Mouse (Mus musculus): ENCODE data around the gene I0C0044D17Rik. TPM values are rescaled to one million over a fixed set of nuclear protein-coding genes. Genes with fewer than 3 reads are reported as not detected.
"Not testable (repeated sequence)": the region's sequence is repeated elsewhere in the genome, so short reads cannot be mapped to it uniquely, and the experiment has no call there.

I0C0044D17Rik gene
- polyA plus RNA-seq, 1 experiment from 2014 or later, result not detected

DNA sequence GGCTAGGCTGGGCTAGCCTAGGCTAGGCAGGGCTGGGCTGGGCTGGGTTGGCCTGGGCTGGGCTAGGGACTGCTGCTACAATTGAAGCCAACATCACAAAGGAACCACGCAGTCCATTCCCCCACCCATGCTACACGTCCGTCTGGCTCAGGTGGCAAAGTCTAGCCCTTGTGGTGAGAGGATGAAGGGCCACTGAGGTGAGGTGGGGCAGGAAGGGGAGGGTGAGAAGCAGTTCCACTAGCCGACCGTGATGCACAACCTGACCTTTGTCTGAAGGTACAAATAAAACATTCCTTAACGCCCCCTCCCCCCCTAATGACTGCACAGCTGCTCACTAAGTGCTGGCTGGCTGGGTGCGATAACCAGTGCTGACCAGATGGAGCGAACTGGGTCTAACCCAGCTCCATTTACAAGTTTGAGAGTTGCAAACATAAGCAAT is 22.1 kb upstream of the I0C0044D17Rik start:
- Histone ChIP-seq H3K9me3 (replicated peaks) (no peaks in the 10 kb centered on the region), H3K4me3 (replicated peaks) (no peak overlapping the region), H3K27me3 (replicated peaks) (no peaks in the 10 kb centered on the region), H3K27ac (replicated peaks) (no peak overlapping the region), H3K4me2 (no peak overlapping the region), H3K4me1 (peaks cover under 1% of the 10 kb centered on the region; the same call in 1 of the 2 replicates), H3K9ac (replicated peaks) (no peak overlapping the region), H3K36me3 (no peaks in the 10 kb centered on the region)
- WGBS, result 66% methylated on average over 8 of the region's 8 CpGs
- ATAC-seq (ENCODE audit: low FRiP score), result no peak

DNA sequence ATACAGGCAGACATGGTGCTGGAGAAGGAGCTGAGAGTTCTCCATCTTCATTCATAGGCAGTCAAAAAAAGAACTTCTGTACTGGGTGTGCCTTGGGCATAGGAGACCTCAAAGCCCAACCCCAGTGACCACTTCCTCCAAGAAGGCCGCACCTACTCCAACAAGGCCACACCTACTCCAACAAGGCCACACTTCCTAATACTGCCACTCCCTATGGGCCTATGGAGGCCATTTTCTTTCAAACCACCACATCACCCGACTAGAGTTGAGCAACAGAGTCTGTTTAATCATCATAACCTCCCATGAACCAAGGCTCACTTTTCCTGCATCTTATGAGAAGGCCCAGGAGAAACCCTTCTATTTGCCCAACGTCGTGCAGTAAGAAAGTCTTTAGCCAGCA is 21.6 kb upstream of the I0C0044D17Rik start:
- WGBS, result 87% methylated on average over 4 of the region's 4 CpGs
- Histone ChIP-seq H3K36me3 (no peaks in the 10 kb centered on the region), H3K4me3 (replicated peaks) (no peak overlapping the region), H3K4me1 (peaks cover 5% of the 10 kb centered on the region; the same call in 1 of the 2 replicates), H3K4me2 (no peak overlapping the region), H3K27me3 (replicated peaks) (no peaks in the 10 kb centered on the region), H3K9me3 (replicated peaks) (no peaks in the 10 kb centered on the region), H3K27ac (replicated peaks) (no peak overlapping the region), H3K9ac (replicated peaks) (no peak overlapping the region)
- no peak for ATAC-seq (ENCODE audit: low FRiP score)

DNA sequence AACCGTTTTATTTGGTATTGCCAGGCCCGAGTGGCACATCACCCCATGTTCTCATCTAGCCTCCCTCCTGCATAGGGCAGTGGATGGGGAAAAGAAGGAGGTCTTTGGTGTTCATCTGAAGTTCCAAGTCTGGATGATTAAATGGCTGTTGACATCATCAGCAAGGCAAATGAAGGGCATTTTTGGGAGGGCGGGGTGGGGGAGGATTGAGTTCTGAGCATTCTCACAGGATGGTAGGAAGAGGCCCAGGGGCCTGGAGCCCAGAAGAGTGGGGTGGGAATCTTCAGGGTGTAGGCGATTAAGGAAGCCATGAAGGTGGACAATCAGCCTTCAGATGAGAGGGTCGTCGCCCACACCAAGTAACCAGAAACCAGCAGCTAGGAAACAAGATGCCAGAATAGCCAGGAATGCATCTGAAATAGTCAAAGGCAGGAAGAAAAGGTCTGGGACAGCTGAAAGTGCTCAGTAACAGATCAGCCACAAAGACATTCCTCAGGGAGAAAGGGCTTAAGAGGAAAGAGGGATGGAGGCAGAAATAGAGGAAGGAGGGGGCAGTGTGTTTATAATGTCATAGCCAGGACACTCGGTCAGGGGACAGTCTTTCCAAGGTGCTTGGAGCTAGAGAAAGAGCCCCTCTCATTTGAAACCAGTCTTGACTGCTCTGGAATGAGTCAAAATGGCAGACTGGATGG is 20.4 kb upstream of the I0C0044D17Rik start:
- H3K9me3 ChIP-seq (replicated peaks), result no peaks in the 10 kb centered on the region

DNA sequence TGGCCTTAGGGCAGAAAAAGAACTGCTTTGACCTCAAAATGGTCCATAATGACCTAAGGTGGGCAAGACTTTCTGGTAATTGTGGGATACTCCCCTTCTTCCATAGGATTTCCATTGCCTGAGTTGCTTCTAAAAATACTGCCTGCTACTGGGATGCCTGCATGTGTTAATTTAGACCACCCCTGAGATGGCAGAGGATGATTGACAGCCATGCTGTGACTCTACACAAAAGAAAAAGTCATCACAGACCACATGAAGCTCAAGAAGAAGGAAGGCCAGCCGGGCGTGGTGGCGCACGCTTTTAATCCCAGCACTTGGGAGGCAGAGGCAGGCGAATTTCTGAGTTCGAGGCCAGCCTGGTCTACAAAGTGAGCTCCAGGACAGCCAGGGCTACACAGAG is 17.6 kb upstream of the I0C0044D17Rik start:
- not testable (repeated sequence) for ATAC-seq (ENCODE audit: low FRiP score); H3K4me3 ChIP-seq (replicated peaks); H3K9ac ChIP-seq (replicated peaks); H3K27me3 ChIP-seq (replicated peaks); H3K27ac ChIP-seq (replicated peaks); H3K4me2 ChIP-seq; H3K9me3 ChIP-seq (replicated peaks); H3K36me3 ChIP-seq; H3K4me1 ChIP-seq
- WGBS, result 85% methylated on average over 6 of the region's 6 CpGs

More for the DNA sequence above, 20.4 kb upstream of the I0C0044D17Rik start:
- no peak for ATAC-seq (ENCODE audit: low FRiP score)
- Histone ChIP-seq H3K4me2 (no peak overlapping the region), H3K36me3 (no peaks in the 10 kb centered on the region), H3K4me1 (peaks cover 5% of the 10 kb centered on the region; the same call in 1 of the 2 replicates), H3K9ac (replicated peaks) (no peak overlapping the region), H3K27ac (replicated peaks) (no peak overlapping the region), H3K27me3 (replicated peaks) (no peaks in the 10 kb centered on the region), H3K4me3 (replicated peaks) (no peak overlapping the region)
- 89% methylated on average over 7 of the region's 7 CpGs for WGBS

DNA sequence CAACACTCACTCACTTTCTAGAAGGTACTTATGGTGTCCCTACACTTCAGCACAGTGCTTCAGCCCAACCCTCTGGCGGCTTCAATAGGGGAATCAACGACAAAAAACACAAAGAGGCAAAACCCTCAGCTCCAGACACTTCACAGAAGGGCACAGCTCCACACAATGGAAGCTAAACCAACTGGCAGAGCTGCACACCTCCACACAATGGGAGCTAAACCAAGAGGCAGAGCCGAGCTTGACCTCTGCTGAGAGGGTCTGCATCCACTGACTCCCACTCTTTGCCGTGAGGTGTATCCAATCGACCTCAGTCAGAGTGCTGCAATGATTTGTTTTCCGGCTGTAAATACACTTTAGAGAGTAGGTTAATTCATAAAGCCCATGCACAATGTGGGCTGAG is 16.9 kb upstream of the I0C0044D17Rik start:
- no peaks in the 10 kb centered on the region for H3K36me3 ChIP-seq
- no peak overlapping the region for H3K4me3 ChIP-seq (replicated peaks)
- ATAC-seq (ENCODE audit: low FRiP score), result no peak
- H3K27ac ChIP-seq (replicated peaks), result no peak overlapping the region
- H3K27me3 ChIP-seq (replicated peaks), result no peaks in the 10 kb centered on the region
- no peaks in the 10 kb centered on the region for H3K9me3 ChIP-seq (replicated peaks)
- no peak overlapping the region for H3K4me2 ChIP-seq
- H3K4me1 ChIP-seq, result peaks cover 5% of the 10 kb centered on the region; the same call in 1 of the 2 replicates
- 19% methylated on average over 6 of the region's 6 CpGs for WGBS
- H3K9ac ChIP-seq (replicated peaks), result no peak overlapping the region

DNA sequence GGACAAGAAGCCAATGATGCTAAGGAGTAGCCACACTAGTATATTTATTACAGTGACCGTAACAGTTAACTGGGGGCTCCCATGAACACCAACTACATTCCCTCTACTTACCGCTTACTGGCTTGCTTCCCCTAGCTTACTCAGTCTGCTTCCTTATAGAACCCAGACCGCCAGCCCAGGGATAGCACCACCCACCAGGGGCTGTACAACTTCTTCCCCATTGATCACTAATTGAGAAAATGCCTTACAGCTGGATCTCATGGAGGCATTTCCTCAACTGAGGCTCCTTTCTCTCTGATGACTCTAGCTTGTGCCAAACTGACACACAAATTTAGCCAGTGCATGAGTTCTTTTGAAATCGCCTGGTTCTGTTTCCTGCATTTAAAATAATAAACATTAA is 15.3 kb upstream of the I0C0044D17Rik start:
- Histone ChIP-seq H3K36me3 (no peaks in the 10 kb centered on the region), H3K4me1 (peaks cover 5% of the 10 kb centered on the region; the same call in 1 of the 2 replicates), H3K9ac (replicated peaks) (no peak overlapping the region), H3K9me3 (replicated peaks) (no peaks in the 10 kb centered on the region), H3K27ac (replicated peaks) (no peak overlapping the region), H3K27me3 (replicated peaks) (no peaks in the 10 kb centered on the region), H3K4me2 (no peak overlapping the region), H3K4me3 (replicated peaks) (no peak overlapping the region)
- ATAC-seq (ENCODE audit: low FRiP score), result no peak
- WGBS, result 84% methylated on average over 4 of the region's 4 CpGs

DNA sequence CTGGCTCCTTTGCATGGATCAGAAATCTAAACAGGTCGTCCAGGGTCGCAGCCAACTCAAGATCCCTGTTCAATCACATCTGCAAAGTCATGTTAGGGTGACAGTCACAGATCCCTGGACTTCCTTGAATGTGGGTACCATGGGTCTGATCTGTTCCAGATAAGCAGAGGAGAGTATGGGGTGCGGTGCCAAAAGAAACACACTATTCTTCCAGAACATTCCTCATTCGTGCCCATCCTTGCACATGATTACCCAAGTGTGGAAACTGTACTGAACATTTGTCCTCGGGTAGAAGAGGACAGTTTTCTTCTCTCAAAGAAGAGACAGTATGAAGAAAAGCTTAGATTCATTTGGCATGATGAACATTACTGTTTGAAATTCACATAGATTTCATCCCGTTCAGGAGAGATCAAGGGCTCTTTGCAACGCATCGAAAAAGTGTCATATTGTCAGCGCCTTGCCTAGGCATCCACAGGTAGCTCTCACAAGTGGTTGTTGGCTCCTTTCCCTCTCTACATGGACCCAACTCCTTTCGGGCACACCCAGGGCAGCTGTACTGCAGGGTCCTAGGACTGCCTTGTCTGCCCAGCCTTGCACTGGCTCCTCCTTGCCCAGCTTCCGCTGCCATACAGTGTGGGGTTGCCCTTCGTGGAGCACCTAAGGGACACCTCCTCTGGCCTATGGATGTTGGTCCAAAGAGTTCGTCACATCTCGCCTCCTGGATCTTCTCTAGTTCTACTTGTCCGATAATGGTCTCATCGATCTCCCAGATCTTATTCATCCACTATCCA is 14.3 kb upstream of the I0C0044D17Rik start:
- peaks cover 5% of the 10 kb centered on the region; the same call in 1 of the 2 replicates for H3K4me1 ChIP-seq
- H3K27me3 ChIP-seq (replicated peaks), result no peaks in the 10 kb centered on the region
- no peaks in the 10 kb centered on the region for H3K36me3 ChIP-seq
- WGBS, result 97% methylated on average over 16 of the region's 16 CpGs
- no peak overlapping the region for H3K4me2 ChIP-seq
- H3K4me3 ChIP-seq (replicated peaks), result no peak overlapping the region
- no peak overlapping the region for H3K27ac ChIP-seq (replicated peaks)
- ATAC-seq (ENCODE audit: low FRiP score), result no peak
- no peaks in the 10 kb centered on the region for H3K9me3 ChIP-seq (replicated peaks)
- H3K9ac ChIP-seq (replicated peaks), result no peak overlapping the region

DNA sequence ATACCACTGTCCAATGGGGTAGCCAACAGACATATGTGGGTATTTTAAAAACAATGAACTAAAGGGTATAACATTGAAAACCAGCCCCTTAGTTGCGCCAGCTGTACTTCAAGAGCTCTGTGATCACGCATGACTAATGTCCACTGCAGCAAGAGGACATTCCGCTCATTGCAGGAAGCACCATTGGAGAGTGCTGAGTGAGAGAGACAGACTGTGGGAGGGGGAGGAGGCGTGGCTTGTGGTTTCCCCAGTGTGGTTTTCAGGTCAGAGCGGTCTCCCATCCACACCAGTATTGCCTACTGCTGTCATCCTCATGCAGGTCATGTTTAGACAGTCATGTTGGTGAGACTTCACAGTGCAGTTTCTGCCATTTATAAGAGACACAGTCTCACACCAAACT is 12.9 kb upstream of the I0C0044D17Rik start:
- Histone ChIP-seq H3K4me2 (no peak overlapping the region), H3K36me3 (no peaks in the 10 kb centered on the region), H3K4me3 (replicated peaks) (no peak overlapping the region), H3K4me1 (peaks cover 5% of the 10 kb centered on the region; the same call in 1 of the 2 replicates), H3K9ac (replicated peaks) (no peak overlapping the region), H3K27me3 (replicated peaks) (no peaks in the 10 kb centered on the region), H3K27ac (replicated peaks) (no peak overlapping the region), H3K9me3 (replicated peaks) (no peaks in the 10 kb centered on the region)
- 52% methylated on average over 5 of the region's 5 CpGs for WGBS
- no peak for ATAC-seq (ENCODE audit: low FRiP score)

DNA sequence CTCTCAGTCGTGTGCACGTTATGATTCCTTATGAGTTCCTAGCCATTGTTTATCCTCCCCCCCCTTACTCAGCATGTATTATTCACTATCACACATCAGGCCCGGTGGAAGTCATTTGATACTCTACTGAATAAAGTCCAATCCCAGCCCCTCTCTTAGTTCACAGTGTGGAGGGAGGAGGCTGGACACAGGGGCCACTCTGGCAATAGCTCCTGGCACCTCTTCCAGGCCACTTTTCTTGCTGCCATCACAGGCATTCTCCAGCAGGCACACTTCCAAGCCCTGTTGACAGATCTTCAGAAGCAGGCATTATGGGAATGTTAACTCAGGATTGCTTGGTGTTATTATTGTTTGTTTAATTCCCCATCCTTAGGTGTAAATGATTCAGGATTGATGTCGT is 11.1 kb upstream of the I0C0044D17Rik start:
- Histone ChIP-seq H3K27me3 (replicated peaks) (no peaks in the 10 kb centered on the region), H3K9me3 (replicated peaks) (no peaks in the 10 kb centered on the region), H3K27ac (replicated peaks) (no peak overlapping the region), H3K9ac (replicated peaks) (no peak overlapping the region), H3K4me3 (replicated peaks) (no peak overlapping the region), H3K4me2 (no peak overlapping the region), H3K36me3 (no peaks in the 10 kb centered on the region), H3K4me1 (no peaks in the 10 kb centered on the region)
- no peak for ATAC-seq (ENCODE audit: low FRiP score)
- WGBS, result 66% methylated on average over 4 of the region's 4 CpGs

DNA sequence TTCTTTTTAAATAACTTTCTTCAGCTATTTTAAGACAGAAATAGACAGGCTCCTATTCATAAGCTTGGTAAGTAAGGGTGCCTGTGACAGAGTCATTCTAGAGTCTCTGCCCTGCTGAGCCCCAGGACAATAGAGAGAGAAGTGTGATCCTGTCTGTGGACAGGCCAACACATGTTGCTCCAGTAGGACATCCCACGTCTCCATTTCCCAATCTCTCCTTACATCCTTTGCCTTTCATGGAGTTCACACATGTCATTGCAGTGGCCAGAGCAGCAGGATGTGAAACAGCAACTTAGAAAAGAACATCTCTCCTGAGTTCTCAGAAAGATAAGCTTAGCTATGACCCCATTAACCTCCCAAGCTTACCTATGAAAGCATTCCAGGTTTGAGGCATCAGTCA is 8.1 kb upstream of the I0C0044D17Rik start:
- Histone ChIP-seq H3K36me3 (no peaks in the 10 kb centered on the region), H3K9ac (replicated peaks) (no peak overlapping the region), H3K4me1 (no peaks in the 10 kb centered on the region), H3K27ac (replicated peaks) (no peak overlapping the region), H3K4me3 (replicated peaks) (no peak overlapping the region), H3K4me2 (no peak overlapping the region), H3K9me3 (replicated peaks) (no peaks in the 10 kb centered on the region), H3K27me3 (replicated peaks) (no peaks in the 10 kb centered on the region)
- WGBS, result 69% methylated on average over 1 of the region's 1 CpGs
- ATAC-seq (ENCODE audit: low FRiP score), result no peak

DNA sequence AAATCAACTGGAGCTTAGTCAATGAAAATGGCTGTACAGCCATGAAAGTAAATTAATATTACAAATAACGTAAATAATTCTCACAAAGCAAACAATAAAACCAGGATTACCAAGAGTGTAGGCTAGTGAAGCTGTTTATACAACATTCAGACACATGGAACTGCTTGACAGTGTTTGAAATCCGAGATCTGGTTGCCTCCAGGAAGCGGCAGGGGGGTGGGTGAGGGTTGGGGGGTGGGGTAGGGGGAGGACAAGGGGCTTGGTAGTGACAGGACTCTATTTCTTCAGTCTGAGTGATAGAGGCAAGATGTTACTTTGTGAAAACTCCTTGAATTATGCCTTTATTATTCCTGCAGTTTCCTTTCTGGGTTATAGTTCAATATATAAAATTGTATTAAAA is 3.1 kb upstream of the I0C0044D17Rik start:
- ATAC-seq (ENCODE audit: low FRiP score), result no peak
- H3K4me2 ChIP-seq, result no peak overlapping the region
- WGBS, result 47% methylated on average over 3 of the region's 3 CpGs
- H3K27ac ChIP-seq (replicated peaks), result no peak overlapping the region
- no peak overlapping the region for H3K4me3 ChIP-seq (replicated peaks)
- no peaks in the 10 kb centered on the region for H3K9me3 ChIP-seq (replicated peaks)
- H3K9ac ChIP-seq (replicated peaks), result no peak overlapping the region
- H3K4me1 ChIP-seq, result no peaks in the 10 kb centered on the region
- no peaks in the 10 kb centered on the region for H3K27me3 ChIP-seq (replicated peaks)
- no peaks in the 10 kb centered on the region for H3K36me3 ChIP-seq

DNA sequence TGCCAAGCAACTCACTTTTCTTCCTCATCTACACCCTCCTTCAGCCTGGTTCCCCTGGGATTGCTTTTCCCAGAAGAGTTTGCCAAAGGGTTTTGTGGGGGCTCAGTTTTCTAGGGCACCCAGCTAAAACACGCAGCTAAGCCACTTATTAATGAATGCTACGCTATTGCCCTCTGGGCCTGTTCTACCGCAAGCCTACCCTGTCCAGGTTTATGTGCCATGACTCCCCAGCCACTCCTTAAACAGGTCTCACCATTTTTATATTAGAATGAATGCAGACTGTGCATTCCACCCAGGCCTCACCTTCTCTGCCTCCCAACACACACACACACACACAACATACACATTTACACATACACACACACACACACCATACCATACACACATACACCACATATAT is 593 bp downstream of the I0C0044D17Rik start:
- Histone ChIP-seq H3K9me3 (replicated peaks) (no peaks in the 10 kb centered on the region), H3K36me3 (no peaks in the 10 kb centered on the region), H3K27ac (replicated peaks) (no peak overlapping the region), H3K4me1 (peaks cover 4% of the 10 kb centered on the region), H3K4me2 (no peak overlapping the region), H3K4me3 (replicated peaks) (no peak overlapping the region), H3K27me3 (replicated peaks) (peaks cover 15% of the 10 kb centered on the region), H3K9ac (replicated peaks) (no peak overlapping the region)
- ATAC-seq (ENCODE audit: low FRiP score), result no peak
- WGBS, result 63% methylated on average over 3 of the region's 3 CpGs
